Mouse (Mus musculus): Measurements from ENCODE around the gene Ak5. TPM values are rescaled to one million over a fixed set of nuclear protein-coding genes. Genes with fewer than 3 reads are reported as not detected.

Gene Ak5
- polyA plus RNA-seq, 1 experiment from 2014 or later: 0.09 TPM

GRCm38 (mm10) chr3:152563833-152564232, 104.3 kb downstream of the Ak5 start:
- Histone ChIP-seq H3K4me3 (ENCODE audit: low read depth, low read length) (no peak overlapping the region), H3K9ac (ENCODE audit: low read depth, low read length) (no peak overlapping the region), H3K9me3 (replicated peaks; ENCODE audit: control insufficient read depth, low read length) (no peaks in the 10 kb centered on the region), H3K4me2 (ENCODE audit: low read depth, low read length) (no peak overlapping the region), H3K4me1 (ENCODE audit: control insufficient read depth, low read depth, low read length) (peaks cover 5% of the 10 kb centered on the region), H3K27me3 (ENCODE audit: control insufficient read depth, insufficient read depth, low read depth, low read length) (no peaks in the 10 kb centered on the region), H3K27ac (ENCODE audit: low read length) (no peak overlapping the region), H3K36me3 (ENCODE audit: control insufficient read depth, insufficient read depth) (no peaks in the 10 kb centered on the region)
- no peak for ATAC-seq (ENCODE audit: low read depth)

GRCm38 (mm10) chr3:152561708-152562107, 106.5 kb downstream of the Ak5 start:
- no peak overlapping the region for H3K9ac ChIP-seq (ENCODE audit: low read depth, low read length)
- no peak for ATAC-seq (ENCODE audit: low read depth)

DNA sequence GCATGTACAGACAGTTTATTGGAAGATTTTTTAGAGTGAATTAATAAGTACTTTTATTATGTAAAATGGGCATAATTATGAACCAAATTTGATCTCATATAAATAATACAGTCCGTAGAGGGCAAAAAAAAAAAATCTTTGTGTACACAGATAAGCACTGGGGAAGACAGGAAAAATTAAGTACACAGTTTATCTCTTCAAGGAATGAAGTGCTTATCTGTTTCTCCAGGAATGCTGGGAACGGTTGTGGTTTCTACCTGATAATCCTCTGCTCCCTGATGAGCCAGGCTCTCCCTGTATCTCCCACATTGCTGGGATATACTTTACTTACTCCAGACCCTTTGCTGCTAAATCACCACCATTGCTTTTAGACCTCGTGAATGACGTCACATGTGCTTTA, 108.9 kb downstream of the Ak5 start:
- WGBS (ENCODE audit: insufficient replicate concordance): 23% methylated on average over 4 of the region's 4 CpGs
- no peaks in the 10 kb centered on the region for H3K36me3 ChIP-seq (ENCODE audit: control insufficient read depth, insufficient read depth)
- ATAC-seq (ENCODE audit: low read depth): peak; percentile 14; the same call in 1 of the 2 replicates
- no peak overlapping the region for H3K9ac ChIP-seq (ENCODE audit: low read depth, low read length)
- peaks cover 18% of the 10 kb centered on the region for H3K4me1 ChIP-seq (ENCODE audit: control insufficient read depth, low read depth, low read length)
- H3K9me3 ChIP-seq (replicated peaks; ENCODE audit: control insufficient read depth, low read length): no peaks in the 10 kb centered on the region
- no peaks in the 10 kb centered on the region for H3K27me3 ChIP-seq (ENCODE audit: control insufficient read depth, insufficient read depth, low read depth, low read length)
- H3K4me3 ChIP-seq (ENCODE audit: low read depth, low read length): no peak overlapping the region
- no peak overlapping the region for H3K27ac ChIP-seq (ENCODE audit: low read length)
- no peak overlapping the region for H3K4me2 ChIP-seq (ENCODE audit: low read depth, low read length)

More at GRCm38 (mm10) chr3:152561708-152562107, 106.5 kb downstream of the Ak5 start:
- H3K27me3 ChIP-seq (ENCODE audit: control insufficient read depth, insufficient read depth, low read depth, low read length): no peaks in the 10 kb centered on the region
- 56% methylated on average over 2 of the region's 2 CpGs for WGBS (ENCODE audit: insufficient replicate concordance)
- H3K9me3 ChIP-seq (replicated peaks; ENCODE audit: control insufficient read depth, low read length): no peaks in the 10 kb centered on the region
- H3K4me3 ChIP-seq (ENCODE audit: low read depth, low read length): no peak overlapping the region
- H3K4me1 ChIP-seq (ENCODE audit: control insufficient read depth, low read depth, low read length): peaks cover 18% of the 10 kb centered on the region
- H3K36me3 ChIP-seq (ENCODE audit: control insufficient read depth, insufficient read depth): no peaks in the 10 kb centered on the region
- H3K4me2 ChIP-seq (ENCODE audit: low read depth, low read length): no peak overlapping the region
- H3K27ac ChIP-seq (ENCODE audit: low read length): no peak overlapping the region

DNA sequence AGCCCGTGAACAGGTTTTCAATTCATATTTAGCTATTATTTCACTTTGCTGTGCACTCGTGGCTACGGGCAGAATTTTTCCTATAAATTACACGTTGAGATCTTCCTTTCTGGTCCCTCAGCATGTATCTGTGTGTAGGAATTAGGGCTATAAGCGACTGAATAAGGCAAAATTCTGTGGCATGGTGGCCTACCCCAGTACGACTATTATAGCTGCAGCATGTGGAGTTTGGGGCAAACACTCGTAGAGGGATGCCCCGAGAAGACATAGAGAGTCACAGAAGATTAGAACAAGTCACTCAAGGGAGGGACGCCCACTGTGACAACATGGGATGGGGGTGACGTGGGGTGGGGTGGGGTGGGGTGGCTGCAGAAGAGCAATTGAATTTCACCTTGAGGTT, 110.1 kb downstream of the Ak5 start:
- WGBS (ENCODE audit: insufficient replicate concordance): 54% methylated on average over 10 of the region's 10 CpGs
- peak; percentile 17 for ATAC-seq (ENCODE audit: low read depth)
- Histone ChIP-seq H3K27me3 (ENCODE audit: control insufficient read depth, insufficient read depth, low read depth, low read length) (no peaks in the 10 kb centered on the region), H3K9ac (ENCODE audit: low read depth, low read length) (no peak overlapping the region), H3K27ac (ENCODE audit: low read length) (peak overlapping the region; percentile 32; the same call in 1 of the 2 replicates), H3K36me3 (ENCODE audit: control insufficient read depth, insufficient read depth) (no peaks in the 10 kb centered on the region), H3K4me1 (ENCODE audit: control insufficient read depth, low read depth, low read length) (peaks cover 18% of the 10 kb centered on the region), H3K4me3 (ENCODE audit: low read depth, low read length) (no peak overlapping the region), H3K9me3 (replicated peaks; ENCODE audit: control insufficient read depth, low read length) (no peaks in the 10 kb centered on the region), H3K4me2 (ENCODE audit: low read depth, low read length) (peak overlapping the region; percentile 29; the same call in 1 of the 2 replicates)

GRCm38 (mm10) chr3:152557659-152558058, 110.5 kb downstream of the Ak5 start:
- ATAC-seq (ENCODE audit: low read depth): peak; percentile 88

DNA sequence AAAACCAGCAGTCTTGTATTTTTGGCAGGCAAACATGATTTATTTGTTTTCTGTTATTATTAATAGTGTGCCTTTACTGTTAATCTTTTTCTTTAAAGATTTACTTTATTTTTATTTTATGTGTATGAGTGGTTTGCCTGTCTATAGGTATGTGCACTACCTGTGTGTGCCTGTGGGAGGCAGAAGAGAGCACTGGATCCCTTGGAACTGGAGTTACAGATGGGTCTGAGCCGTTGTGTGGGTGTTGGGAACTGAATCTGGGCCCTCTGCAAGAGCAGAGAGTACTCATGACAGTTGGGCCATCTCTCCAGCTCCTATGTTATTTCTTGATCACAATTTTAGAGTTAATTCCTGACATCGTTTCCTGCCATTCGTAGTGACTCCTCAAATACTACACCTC, 111.2 kb downstream of the Ak5 start:
- Histone ChIP-seq H3K27ac (ENCODE audit: low read length) (no peak overlapping the region), H3K4me2 (ENCODE audit: low read depth, low read length) (no peak overlapping the region), H3K4me3 (ENCODE audit: low read depth, low read length) (no peak overlapping the region), H3K36me3 (ENCODE audit: control insufficient read depth, insufficient read depth) (no peaks in the 10 kb centered on the region), H3K9me3 (replicated peaks; ENCODE audit: control insufficient read depth, low read length) (no peaks in the 10 kb centered on the region), H3K4me1 (ENCODE audit: control insufficient read depth, low read depth, low read length) (peaks cover 18% of the 10 kb centered on the region), H3K9ac (ENCODE audit: low read depth, low read length) (no peak overlapping the region), H3K27me3 (ENCODE audit: control insufficient read depth, insufficient read depth, low read depth, low read length) (no peaks in the 10 kb centered on the region)
- 82% methylated on average over 3 of the region's 3 CpGs for WGBS (ENCODE audit: insufficient replicate concordance)
- no peak for ATAC-seq (ENCODE audit: low read depth)

More at GRCm38 (mm10) chr3:152557659-152558058, 110.5 kb downstream of the Ak5 start:
- Histone ChIP-seq H3K4me2 (ENCODE audit: low read depth, low read length) (peak overlapping the region; percentile 29; the same call in 1 of the 2 replicates), H3K36me3 (ENCODE audit: control insufficient read depth, insufficient read depth) (no peaks in the 10 kb centered on the region), H3K4me3 (ENCODE audit: low read depth, low read length) (no peak overlapping the region), H3K27me3 (ENCODE audit: control insufficient read depth, insufficient read depth, low read depth, low read length) (no peaks in the 10 kb centered on the region), H3K9me3 (replicated peaks; ENCODE audit: control insufficient read depth, low read length) (no peaks in the 10 kb centered on the region), H3K9ac (ENCODE audit: low read depth, low read length) (no peak overlapping the region), H3K27ac (ENCODE audit: low read length) (no peak overlapping the region), H3K4me1 (ENCODE audit: control insufficient read depth, low read depth, low read length) (peaks cover 18% of the 10 kb centered on the region)
- 15% methylated on average over 11 of the region's 12 CpGs for WGBS (ENCODE audit: insufficient replicate concordance)

DNA sequence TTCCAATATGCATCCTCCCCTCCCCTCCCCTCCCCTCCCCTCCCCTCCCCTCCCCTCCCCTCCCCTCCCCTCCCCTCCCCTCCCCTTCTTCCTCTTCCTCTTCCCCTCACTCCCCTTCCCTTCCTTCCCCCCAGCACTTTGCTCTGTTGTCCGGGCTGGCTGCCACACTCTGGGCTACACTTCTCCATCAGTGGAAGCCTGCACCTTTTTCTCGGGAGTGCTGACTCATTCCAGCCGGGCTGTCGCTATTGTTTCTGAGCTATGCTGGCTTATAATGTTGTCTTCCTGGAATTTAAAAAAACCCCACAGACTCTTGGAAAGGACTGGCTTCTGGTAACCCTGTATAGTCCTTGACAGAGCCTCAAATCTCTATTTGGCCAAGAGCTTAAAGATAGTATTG, 111.7 kb downstream of the Ak5 start:
- H3K9ac ChIP-seq (ENCODE audit: low read depth, low read length): no peak overlapping the region
- WGBS (ENCODE audit: insufficient replicate concordance): 11% methylated on average over 4 of the region's 4 CpGs
- no peak overlapping the region for H3K4me2 ChIP-seq (ENCODE audit: low read depth, low read length)
- H3K27me3 ChIP-seq (ENCODE audit: control insufficient read depth, insufficient read depth, low read depth, low read length): no peaks in the 10 kb centered on the region
- H3K4me1 ChIP-seq (ENCODE audit: control insufficient read depth, low read depth, low read length): peaks cover 18% of the 10 kb centered on the region
- H3K4me3 ChIP-seq (ENCODE audit: low read depth, low read length): no peak overlapping the region
- ATAC-seq (ENCODE audit: low read depth): no peak
- no peaks in the 10 kb centered on the region for H3K36me3 ChIP-seq (ENCODE audit: control insufficient read depth, insufficient read depth)
- no peak overlapping the region for H3K27ac ChIP-seq (ENCODE audit: low read length)
- no peaks in the 10 kb centered on the region for H3K9me3 ChIP-seq (replicated peaks; ENCODE audit: control insufficient read depth, low read length)

GRCm38 (mm10) chr3:152555216-152555615, 112.9 kb downstream of the Ak5 start:
- H3K36me3 ChIP-seq (ENCODE audit: control insufficient read depth, insufficient read depth): no peaks in the 10 kb centered on the region
- peak; percentile 14; the same call in 1 of the 2 replicates for ATAC-seq (ENCODE audit: low read depth)
- no peak overlapping the region for H3K27ac ChIP-seq (ENCODE audit: low read length)
- H3K4me2 ChIP-seq (ENCODE audit: low read depth, low read length): no peak overlapping the region
- no peaks in the 10 kb centered on the region for H3K9me3 ChIP-seq (replicated peaks; ENCODE audit: control insufficient read depth, low read length)
- peaks cover 25% of the 10 kb centered on the region for H3K4me1 ChIP-seq (ENCODE audit: control insufficient read depth, low read depth, low read length)
- H3K4me3 ChIP-seq (ENCODE audit: low read depth, low read length): no peak overlapping the region
- 61% methylated on average over 7 of the region's 7 CpGs for WGBS (ENCODE audit: insufficient replicate concordance)
- H3K27me3 ChIP-seq (ENCODE audit: control insufficient read depth, insufficient read depth, low read depth, low read length): no peaks in the 10 kb centered on the region
- no peak overlapping the region for H3K9ac ChIP-seq (ENCODE audit: low read depth, low read length)

- no peak for ATAC-seq (ENCODE audit: low read depth)
- Histone ChIP-seq H3K4me1 (ENCODE audit: control insufficient read depth, low read depth, low read length) (peaks cover 27% of the 10 kb centered on the region), H3K4me2 (ENCODE audit: low read depth, low read length) (no peak overlapping the region), H3K9me3 (replicated peaks; ENCODE audit: control insufficient read depth, low read length) (no peaks in the 10 kb centered on the region), H3K27ac (ENCODE audit: low read length) (no peak overlapping the region), H3K27me3 (ENCODE audit: control insufficient read depth, insufficient read depth, low read depth, low read length) (no peaks in the 10 kb centered on the region), H3K36me3 (ENCODE audit: control insufficient read depth, insufficient read depth) (no peaks in the 10 kb centered on the region), H3K4me3 (ENCODE audit: low read depth, low read length) (no peak overlapping the region), H3K9ac (ENCODE audit: low read depth, low read length) (no peak overlapping the region)
- 79% methylated on average over 7 of the region's 7 CpGs for WGBS (ENCODE audit: insufficient replicate concordance)
Observed at GRCm38 (mm10) chr3:152554366-152554765, 113.8 kb downstream of the Ak5 start.

Measured in liver, embryonic 16.5 days (tissue).